Mouse (Mus musculus) E14TG2a.4 (cell line): ENCODE results near the gene Agtpbp1.

Experiments
- CTCF ChIP-seq: conservative IDR thresholded peaks from 2 replicates; pipeline ENCODE4 v1.5.1; 2014; ENCODE audit warnings: low read length
- NANOG ChIP-seq: IDR thresholded peaks from 2 replicates; pipeline ENCODE4 v1.6.1; 2014; ENCODE audit warnings: borderline replicate concordance, low read length, mixed read lengths
- POU5F1 ChIP-seq: IDR thresholded peaks from 2 replicates; pipeline ENCODE4 v1.6.1; 2014; ENCODE audit warnings: low read length, borderline replicate concordance

GRCm38 (mm10) chr13:59558776-59559175, 26.3 kb downstream of the Agtpbp1 start:
- TF ChIP-seq CTCF (no peak), POU5F1 (no peak), NANOG (no peak)
